In genomic region chr11:119041325-119041716, GRCm38 (mm10) we compare ENCODE assay signal across 8 mouse cellular contexts. TPM values are rescaled to one million over a fixed set of nuclear protein-coding genes. Genes with fewer than 3 reads are reported as not detected.
DNase-seq lines count a peak whose midpoint lies in the region; ATAC-seq and TF ChIP-seq lines count a peak whose summit lies in the region.

No protein-coding gene starts in this region.

- no peak for TF ChIP-seq CTCF in Patski (IDR thresholded peaks at IDR 0.05)

- peak; percentile 24 for ATAC-seq in Patski
- peak; percentile 72 for ATAC-seq in forebrain, embryonic 12.5 days (ENCODE audit: low FRiP score)
- ATAC-seq in liver, embryonic 12.5 days, result peak; percentile 42
- no peak; the same call in 1 of the 2 replicates for ATAC-seq in granulocyte monocyte progenitor cell, adult 5-6 weeks (replicated peaks; ENCODE audit: poor library complexity, severe bottlenecking)

- peaks cover 67% of the 10 kb centered on the region for H3K4me1 ChIP-seq in forebrain, embryonic 12.5 days
- peaks cover 64% of the 10 kb centered on the region for H3K4me1 ChIP-seq in liver, embryonic 12.5 days

- H3K9ac ChIP-seq in forebrain, embryonic 12.5 days, result peak overlapping the region; percentile 73
- H3K9ac ChIP-seq in liver, embryonic 12.5 days, result peak overlapping the region; percentile 77

- no peaks in the 10 kb centered on the region for H3K9me3 ChIP-seq in forebrain, embryonic 12.5 days
- H3K9me3 ChIP-seq in liver, embryonic 12.5 days (replicated peaks), result no peaks in the 10 kb centered on the region

- H3K27ac ChIP-seq in forebrain, embryonic 12.5 days, result peak overlapping the region; percentile 87
- no peak overlapping the region for H3K27ac ChIP-seq in liver, embryonic 12.5 days

- CTCF ChIA-PET in Patski (lab: Charles Lee), result interaction anchor here (0.8 to 2.0 kb wide), 4 partner anchors 10 to 172 kb away, joined by 3 to 12 read pairs (median 6); partner anchors contain the start of gene Cbx4

- peak overlapping the region; percentile 81 for H3K4me3 ChIP-seq in forebrain, embryonic 12.5 days (replicated peaks)
- peak overlapping the region; percentile 68 for H3K4me3 ChIP-seq in liver, embryonic 12.5 days

- H3K36me3 ChIP-seq in forebrain, embryonic 12.5 days (replicated peaks), result peaks cover 10% of the 10 kb centered on the region
- peaks cover 8% of the 10 kb centered on the region for H3K36me3 ChIP-seq in liver, embryonic 12.5 days

- 0% methylated on average over 31 of the region's 31 CpGs for WGBS in forebrain, embryonic 12.5 days
- under 1% methylated on average over 31 of the region's 31 CpGs for WGBS in liver, embryonic 12.5 days (ENCODE audit: insufficient replicate concordance)

- peaks cover 9% of the 10 kb centered on the region for H3K27me3 ChIP-seq in Patski
- peaks cover 82% of the 10 kb centered on the region for H3K27me3 ChIP-seq in forebrain, embryonic 12.5 days
- peaks cover 100% of the 10 kb centered on the region for H3K27me3 ChIP-seq in liver, embryonic 12.5 days (replicated peaks)

- H3K4me2 ChIP-seq in forebrain, embryonic 12.5 days, result peak overlapping the region; percentile 96
- H3K4me2 ChIP-seq in liver, embryonic 12.5 days, result peak overlapping the region; percentile 94

- POLR2A ChIA-PET in Patski (lab: Charles Lee), result interaction anchor here (1.1 to 1.8 kb wide), 4 partner anchors 18 to 150 kb away, joined by 3 to 5 read pairs (median 4); partner anchors contain the start of gene Cbx2

- DNase-seq in layer of hippocampus, adult 11-12 months (ENCODE audit: low spot score), result peak; percentile 57
- no peak for DNase-seq in layer of hippocampus, adult 18-20 months (ENCODE audit: low spot score in 2 of 2)
- no peak for DNase-seq in Patski (ENCODE audit: low read depth, low spot score)
- peak; percentile 73 for DNase-seq in right cerebral cortex, postnatal 4 days
- DNase-seq in spleen, postnatal 10 days (ENCODE audit: low spot score in 2 of 2), result no peak

- in situ Hi-C loops in Patski (cut with MboI; ENCODE audit: low pct_unique_long_range_greater_than_20kb), result loop anchor here (5.0 kb wide), 1 partner anchor 36 kb away; no protein-coding TSS in a partner anchor

RNA-seq across cellular contexts. Expression of gene Cbx8, which starts 0.6 kb away (rescaled TPM):
- 10 to 100 TPM in 1 of 2 experiments, 1 to 10 TPM in 1; 8.7 to 10.9 TPM for total RNA-seq in layer of hippocampus, adult 18-20 months (2021)
- polyA plus RNA-seq in Patski (2021), result 14.6 TPM
- 11.5 and 11.7 TPM in 2 replicates for polyA plus RNA-seq in forebrain, embryonic 12.5 days (2016; fragmentation: Nextera tagmentation; extraction: Ambion mirVana)
- polyA plus RNA-seq in liver, embryonic 12.5 days (2016; fragmentation: Nextera tagmentation; extraction: Ambion mirVana), result 2.5 and 3.3 TPM in 2 replicates
- 3.6 TPM in 2 replicates for total RNA-seq in granulocyte monocyte progenitor cell, adult 5-6 weeks (2014; fragmentation: Nextera tagmentation)
- total RNA-seq in granulocyte monocyte progenitor cell, adult 5-6 weeks (2017), result 1.5 and 3.2 TPM in 2 replicates

RNA-seq across cellular contexts. Expression of gene Cbx2, which starts 18.6 kb away (rescaled TPM):
- total RNA-seq in layer of hippocampus, adult 18-20 months (2021), result 1 to 10 TPM; 2.5 to 2.9 TPM
- 9.3 TPM for polyA plus RNA-seq in Patski (2021)
- polyA plus RNA-seq in forebrain, embryonic 12.5 days (2016; fragmentation: Nextera tagmentation; extraction: Ambion mirVana), result 84.2 and 89.3 TPM in 2 replicates
- 8.6 TPM in 2 replicates for polyA plus RNA-seq in liver, embryonic 12.5 days (2016; fragmentation: Nextera tagmentation; extraction: Ambion mirVana)
- 0.88 and 5.0 TPM in 2 replicates for total RNA-seq in granulocyte monocyte progenitor cell, adult 5-6 weeks (2014; fragmentation: Nextera tagmentation)
- 2.1 and 2.6 TPM in 2 replicates for total RNA-seq in granulocyte monocyte progenitor cell, adult 5-6 weeks (2017)

RNA-seq across cellular contexts. Expression of gene Cbx4, which starts 44.7 kb away (rescaled TPM):
- 10 to 100 TPM; 44.7 to 49.1 TPM for total RNA-seq in layer of hippocampus, adult 18-20 months (2021)
- 22.0 TPM for polyA plus RNA-seq in Patski (2021)
- polyA plus RNA-seq in forebrain, embryonic 12.5 days (2016; fragmentation: Nextera tagmentation; extraction: Ambion mirVana), result 12.7 and 14.5 TPM in 2 replicates
- polyA plus RNA-seq in liver, embryonic 12.5 days (2016; fragmentation: Nextera tagmentation; extraction: Ambion mirVana), result 3.2 and 3.3 TPM in 2 replicates
- 15.8 and 18.8 TPM in 2 replicates for total RNA-seq in granulocyte monocyte progenitor cell, adult 5-6 weeks (2014; fragmentation: Nextera tagmentation)
- total RNA-seq in granulocyte monocyte progenitor cell, adult 5-6 weeks (2017), result 27.4 and 38.2 TPM in 2 replicates

RNA-seq across cellular contexts. Expression of gene Enpp7, which starts 53.3 kb away (rescaled TPM):
- total RNA-seq in layer of hippocampus, adult 18-20 months (2021), result not detected
- not detected for polyA plus RNA-seq in Patski (2021)
- polyA plus RNA-seq in forebrain, embryonic 12.5 days (2016; fragmentation: Nextera tagmentation; extraction: Ambion mirVana), result not detected in 2 replicates
- not detected in 2 replicates for polyA plus RNA-seq in liver, embryonic 12.5 days (2016; fragmentation: Nextera tagmentation; extraction: Ambion mirVana)
- not detected in 2 replicates for total RNA-seq in granulocyte monocyte progenitor cell, adult 5-6 weeks (2014; fragmentation: Nextera tagmentation)
- total RNA-seq in granulocyte monocyte progenitor cell, adult 5-6 weeks (2017), result not detected in 2 replicates

Comparison
In these comparisons a context has a peak if more than half of its experiments do, and no peak if none do; other contexts are left out.
1. DNase-seq: peak in layer of hippocampus, adult 11-12 months (single experiment) and right cerebral cortex, postnatal 4 days (single experiment); none in layer of hippocampus, adult 18-20 months (0 of 2), Patski (single experiment) and spleen, postnatal 10 days (0 of 2).